Mouse (Mus musculus): ENCODE results near the gene Cfap77. TPM values are rescaled to one million over a fixed set of nuclear protein-coding genes. Genes with fewer than 3 reads are reported as not detected.
"Not testable (repeated sequence)": the region's sequence is repeated elsewhere in the genome, so short reads cannot be mapped to it uniquely, and the experiment has no call there.

Cfap77 gene
- 0.08 and 0.13 TPM in 2 replicates for polyA plus RNA-seq (2015; fragmentation: Nextera tagmentation; extraction: Ambion mirVana)

- Histone ChIP-seq H3K27ac (no peak within 1 kb of the TSS), H3K4me3 (replicated peaks) (peak within 1 kb of the TSS; percentile 58), H3K9me3 (replicated peaks) (no peaks in the 10 kb centered on the region), H3K36me3 (no peaks in the 10 kb centered on the region), H3K27me3 (peaks cover 39% of the 10 kb centered on the region), H3K4me2 (peak within 1 kb of the TSS; percentile 75), H3K9ac (peak within 1 kb of the TSS; percentile 47), H3K4me1 (replicated peaks) (peaks cover 16% of the 10 kb centered on the region)
- peak; percentile 40 for DNase-seq
- under 1% methylated on average over 25 of the region's 25 CpGs for WGBS (ENCODE audit: insufficient replicate concordance)
- peak; percentile 40; the same call in 1 of the 2 replicates for ATAC-seq (ENCODE audit: low read depth)
Measured at GRCm38 (mm10) chr2:29054991-29055390, at the start of gene Cfap77. Cfap77 (minus strand) TSS chr2:29055066.

DNA sequence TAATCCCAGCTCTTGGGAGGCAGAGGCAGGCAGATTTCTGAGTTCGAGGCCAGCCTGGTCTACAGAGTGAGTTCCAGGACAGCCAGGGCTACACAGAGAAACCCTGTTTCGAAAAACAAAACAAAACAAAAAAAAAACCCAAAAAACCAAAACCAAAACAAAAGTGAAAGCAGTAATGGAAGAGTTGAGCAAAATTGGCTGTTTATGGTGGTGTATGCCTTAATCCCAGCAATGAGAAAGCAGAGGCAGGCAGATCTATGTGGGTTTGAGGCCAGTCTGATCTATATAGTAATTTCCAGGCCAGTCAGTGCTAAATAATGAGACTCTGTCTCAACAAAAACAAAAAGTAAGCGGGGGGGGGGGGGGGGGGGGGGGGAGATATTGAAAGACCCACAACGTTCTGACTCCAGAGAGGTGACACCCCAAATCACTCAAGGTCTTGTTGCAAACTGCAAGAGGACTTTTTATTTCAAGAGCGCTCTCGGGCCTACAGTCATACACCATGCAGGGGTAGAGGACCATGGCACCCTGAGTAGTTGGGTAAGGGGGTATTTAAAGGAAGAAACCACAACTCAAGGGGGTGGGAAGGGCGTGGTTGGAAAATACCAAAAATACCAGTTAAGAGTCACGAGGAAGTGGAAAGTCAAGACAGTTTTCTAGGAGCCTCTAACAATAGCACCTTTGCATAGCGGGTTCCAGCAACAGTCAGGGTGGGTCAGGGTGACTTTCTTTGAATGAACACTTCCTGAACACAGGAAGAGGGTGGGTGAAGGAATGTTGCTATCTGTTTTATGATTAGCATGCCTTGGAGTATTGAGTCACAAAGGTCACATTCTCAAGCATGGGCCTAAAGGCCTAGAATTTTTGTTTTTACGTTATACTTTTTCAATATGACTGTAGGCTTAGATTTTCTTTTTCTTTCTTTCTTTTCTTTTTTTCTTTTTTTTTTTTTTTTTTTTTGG, 47.8 kb upstream of the Cfap77 start:
- H3K4me2 ChIP-seq; H3K9ac ChIP-seq; H3K27me3 ChIP-seq; H3K27ac ChIP-seq; ATAC-seq (ENCODE audit: low read depth); H3K36me3 ChIP-seq; H3K4me3 ChIP-seq (replicated peaks); H3K9me3 ChIP-seq (replicated peaks); H3K4me1 ChIP-seq (replicated peaks); DNase-seq: not testable (repeated sequence)
- WGBS (ENCODE audit: insufficient replicate concordance), result 61% methylated on average over 10 of the region's 10 CpGs

DNA sequence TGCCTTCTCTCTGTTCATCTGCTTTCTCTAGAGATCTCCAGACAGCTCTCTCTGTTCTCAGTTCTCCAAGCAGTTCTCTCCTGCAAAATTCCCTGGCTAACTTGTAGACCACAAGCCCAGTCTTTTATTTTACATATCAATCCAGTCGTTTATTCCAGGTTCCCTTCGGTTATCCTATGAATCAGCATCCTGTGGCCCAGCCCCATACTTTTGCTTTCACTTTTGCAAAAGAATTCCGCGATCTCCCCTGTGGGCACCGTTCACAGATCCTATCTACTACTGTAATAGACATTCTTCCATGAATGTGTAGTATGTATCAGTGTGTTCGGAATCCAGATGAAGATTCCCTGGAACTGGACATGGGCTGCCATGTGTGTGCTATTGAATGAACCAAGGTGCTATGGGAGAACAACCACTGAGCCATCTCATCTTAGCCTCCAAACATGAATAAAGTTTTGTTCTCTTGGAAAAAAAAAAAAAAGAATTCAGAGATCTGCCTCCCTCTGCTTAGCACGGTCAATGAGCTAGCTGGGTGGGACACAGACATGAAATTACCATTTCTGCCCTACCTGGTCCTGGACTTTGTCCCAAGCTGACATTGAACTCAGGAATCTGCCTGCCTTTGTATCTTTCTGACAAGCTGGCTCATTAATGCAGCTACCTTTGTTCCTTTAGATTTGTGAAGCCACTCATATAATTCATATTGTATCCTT, 46.1 kb upstream of the Cfap77 start:
- no peaks in the 10 kb centered on the region for H3K4me1 ChIP-seq (replicated peaks)
- H3K27me3 ChIP-seq, result no peaks in the 10 kb centered on the region
- no peak for DNase-seq
- H3K36me3 ChIP-seq, result no peaks in the 10 kb centered on the region
- H3K4me3 ChIP-seq (replicated peaks), result peak overlapping the region; percentile 18
- H3K9me3 ChIP-seq (replicated peaks), result no peaks in the 10 kb centered on the region
- H3K4me2 ChIP-seq, result peak overlapping the region; percentile 39
- ATAC-seq (ENCODE audit: low read depth), result no peak
- 48% methylated on average over 7 of the region's 7 CpGs for WGBS (ENCODE audit: insufficient replicate concordance)
- 0 out of 2 replicates have a peak overlapping the region, but pooled peaks have one; percentile 14 for H3K9ac ChIP-seq
- H3K27ac ChIP-seq, result no peak overlapping the region

- no peak overlapping the region for H3K4me3 ChIP-seq (replicated peaks)
- WGBS (ENCODE audit: insufficient replicate concordance), result 79% methylated on average over 14 of the region's 14 CpGs
Measured at GRCm38 (mm10) chr2:29099646-29100045, 44.8 kb upstream of the Cfap77 start.

GRCm38 (mm10) chr2:29098786-29099185, 43.9 kb upstream of the Cfap77 start:
- 61% methylated on average over 8 of the region's 8 CpGs for WGBS (ENCODE audit: insufficient replicate concordance)
- no peaks in the 10 kb centered on the region for H3K4me1 ChIP-seq (replicated peaks)
- H3K27me3 ChIP-seq, result no peaks in the 10 kb centered on the region
- no peaks in the 10 kb centered on the region for H3K36me3 ChIP-seq
- DNase-seq (no peak), ATAC-seq (ENCODE audit: low read depth) (no peak)
- no peak overlapping the region for H3K9ac ChIP-seq
- no peak overlapping the region for H3K4me2 ChIP-seq
- no peak overlapping the region for H3K27ac ChIP-seq
- H3K4me3 ChIP-seq (replicated peaks), result no peak overlapping the region
- H3K9me3 ChIP-seq (replicated peaks), result no peaks in the 10 kb centered on the region

More at GRCm38 (mm10) chr2:29099646-29100045, 44.8 kb upstream of the Cfap77 start:
- Histone ChIP-seq H3K4me2 (no peak overlapping the region), H3K36me3 (no peaks in the 10 kb centered on the region), H3K27ac (no peak overlapping the region), H3K27me3 (no peaks in the 10 kb centered on the region), H3K9ac (no peak overlapping the region), H3K9me3 (replicated peaks) (no peaks in the 10 kb centered on the region), H3K4me1 (replicated peaks) (no peaks in the 10 kb centered on the region)
- DNase-seq (no peak), ATAC-seq (ENCODE audit: low read depth) (no peak)

GRCm38 (mm10) chr2:29097955-29098354, 43.1 kb upstream of the Cfap77 start:
- H3K36me3 ChIP-seq; H3K27ac ChIP-seq; H3K9ac ChIP-seq; H3K27me3 ChIP-seq; H3K4me1 ChIP-seq (replicated peaks); ATAC-seq (ENCODE audit: low read depth); H3K4me2 ChIP-seq; H3K9me3 ChIP-seq (replicated peaks); H3K4me3 ChIP-seq (replicated peaks); DNase-seq: not testable (repeated sequence)
- 80% methylated on average over 5 of the region's 5 CpGs for WGBS (ENCODE audit: insufficient replicate concordance)

GRCm38 (mm10) chr2:29097465-29097864, 42.6 kb upstream of the Cfap77 start:
- no peak for ATAC-seq (ENCODE audit: low read depth)
- H3K36me3 ChIP-seq, result no peaks in the 10 kb centered on the region
- 62% methylated on average over 3 of the region's 3 CpGs for WGBS (ENCODE audit: insufficient replicate concordance)

GRCm38 (mm10) chr2:29096751-29097150, 41.9 kb upstream of the Cfap77 start:
- no peak for ATAC-seq (ENCODE audit: low read depth)
- no peaks in the 10 kb centered on the region for H3K4me1 ChIP-seq (replicated peaks)
- DNase-seq, result no peak
- 57% methylated on average over 4 of the region's 4 CpGs for WGBS (ENCODE audit: insufficient replicate concordance)
- H3K27me3 ChIP-seq, result no peaks in the 10 kb centered on the region
- no peak overlapping the region for H3K27ac ChIP-seq
- H3K36me3 ChIP-seq, result no peaks in the 10 kb centered on the region
- no peak overlapping the region for H3K9ac ChIP-seq
- no peaks in the 10 kb centered on the region for H3K9me3 ChIP-seq (replicated peaks)
- H3K4me3 ChIP-seq (replicated peaks), result no peak overlapping the region
- no peak overlapping the region for H3K4me2 ChIP-seq

More at GRCm38 (mm10) chr2:29097465-29097864, 42.6 kb upstream of the Cfap77 start:
- H3K27me3 ChIP-seq, result no peaks in the 10 kb centered on the region
- H3K4me2 ChIP-seq, result no peak overlapping the region
- no peak for DNase-seq
- H3K9me3 ChIP-seq (replicated peaks), result no peaks in the 10 kb centered on the region
- no peak overlapping the region for H3K27ac ChIP-seq
- no peaks in the 10 kb centered on the region for H3K4me1 ChIP-seq (replicated peaks)
- H3K4me3 ChIP-seq (replicated peaks), result no peak overlapping the region
- H3K9ac ChIP-seq, result no peak overlapping the region

GRCm38 (mm10) chr2:29095674-29096073, 40.8 kb upstream of the Cfap77 start:
- DNase-seq (no peak), ATAC-seq (ENCODE audit: low read depth) (no peak)
- no peak overlapping the region for H3K4me2 ChIP-seq
- H3K9ac ChIP-seq, result no peak overlapping the region
- no peaks in the 10 kb centered on the region for H3K9me3 ChIP-seq (replicated peaks)
- no peak overlapping the region for H3K4me3 ChIP-seq (replicated peaks)
- no peaks in the 10 kb centered on the region for H3K27me3 ChIP-seq
- no peaks in the 10 kb centered on the region for H3K4me1 ChIP-seq (replicated peaks)
- WGBS (ENCODE audit: insufficient replicate concordance), result 74% methylated on average over 8 of the region's 8 CpGs
- H3K27ac ChIP-seq, result no peak overlapping the region
- H3K36me3 ChIP-seq, result no peaks in the 10 kb centered on the region

DNA sequence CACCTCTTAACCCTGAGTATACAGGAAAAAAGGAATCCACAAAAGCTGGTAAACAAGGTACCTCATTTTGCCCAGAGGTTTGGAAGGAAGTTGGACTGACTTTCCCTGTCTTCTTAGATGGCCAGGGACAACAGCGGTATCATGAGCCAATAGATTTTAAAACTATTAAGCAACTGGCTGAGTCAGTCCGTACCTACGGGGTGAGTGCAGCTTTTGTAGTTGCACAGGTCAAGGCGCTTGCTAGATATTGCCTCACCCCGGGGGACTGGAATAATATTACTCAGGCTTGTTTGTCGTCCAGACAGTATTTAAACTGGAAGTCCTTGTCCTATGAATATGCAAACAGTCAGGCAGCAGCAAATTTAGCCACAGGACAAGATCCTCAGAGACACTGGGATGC, 34.4 kb upstream of the Cfap77 start:
- not testable (repeated sequence) for H3K27me3 ChIP-seq; ATAC-seq (ENCODE audit: low read depth); H3K27ac ChIP-seq; H3K4me2 ChIP-seq; DNase-seq; H3K9ac ChIP-seq; H3K4me1 ChIP-seq (replicated peaks); H3K4me3 ChIP-seq (replicated peaks); H3K9me3 ChIP-seq (replicated peaks)
- peaks cover 27% of the 10 kb centered on the region for H3K36me3 ChIP-seq
- WGBS (ENCODE audit: insufficient replicate concordance), result 82% methylated on average over 6 of the region's 6 CpGs

DNA sequence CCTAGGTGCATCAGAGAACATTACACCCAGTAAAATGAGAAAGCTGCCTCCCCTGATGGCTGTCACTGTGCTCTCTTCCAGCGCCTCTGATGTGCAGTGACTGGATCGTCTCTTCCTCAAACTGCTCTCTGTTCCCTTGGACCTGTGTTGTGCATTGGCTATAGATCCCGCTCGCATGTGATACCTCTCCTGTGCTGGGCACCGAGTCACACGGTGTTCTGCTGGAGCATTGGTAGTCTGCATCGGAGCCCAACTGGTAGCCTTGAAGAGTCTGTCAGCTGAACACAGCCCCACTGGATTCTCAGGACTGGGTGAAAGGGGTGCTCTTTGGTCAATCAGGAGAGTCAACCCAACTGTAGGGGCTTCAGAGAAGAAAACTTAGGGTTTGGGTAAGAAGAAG, 31.2 kb upstream of the Cfap77 start:
- Histone ChIP-seq H3K4me2 (no peak overlapping the region), H3K27me3 (no peaks in the 10 kb centered on the region), H3K9ac (no peak overlapping the region), H3K4me1 (replicated peaks) (no peaks in the 10 kb centered on the region), H3K36me3 (peaks cover 60% of the 10 kb centered on the region), H3K4me3 (replicated peaks) (no peak overlapping the region), H3K27ac (no peak overlapping the region), H3K9me3 (replicated peaks) (no peaks in the 10 kb centered on the region)
- WGBS (ENCODE audit: insufficient replicate concordance), result 84% methylated on average over 7 of the region's 7 CpGs
- DNase-seq (no peak), ATAC-seq (ENCODE audit: low read depth) (no peak)

All from liver, embryonic 13.5 days (tissue).